Mouse (Mus musculus): Measurements from ENCODE around the gene Sept9.

Gene Sept9

DNA sequence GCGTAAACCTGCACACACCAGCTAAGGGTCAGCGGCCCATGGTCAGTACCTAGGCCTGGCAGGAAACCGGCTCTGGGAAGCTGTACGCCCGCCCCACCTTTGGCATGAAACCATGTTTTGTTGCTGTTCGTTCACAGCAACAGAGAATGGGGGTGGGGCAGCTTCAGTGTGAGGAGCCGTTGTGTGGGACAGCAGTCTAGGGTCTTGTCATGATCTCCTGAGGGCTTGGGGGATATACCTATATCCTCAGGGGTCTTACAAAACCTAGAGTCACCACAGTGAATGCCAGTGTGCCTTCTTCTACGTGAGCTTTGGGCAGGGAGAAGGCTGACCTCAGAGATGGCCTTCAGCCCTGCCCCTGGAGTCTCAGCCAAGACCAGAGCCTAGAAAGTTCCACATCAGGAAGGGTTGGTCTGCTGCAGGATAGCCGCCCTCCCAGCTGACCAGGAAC, 47.5 kb downstream of the Sept9 start:
- no peak for DNase-seq

DNA sequence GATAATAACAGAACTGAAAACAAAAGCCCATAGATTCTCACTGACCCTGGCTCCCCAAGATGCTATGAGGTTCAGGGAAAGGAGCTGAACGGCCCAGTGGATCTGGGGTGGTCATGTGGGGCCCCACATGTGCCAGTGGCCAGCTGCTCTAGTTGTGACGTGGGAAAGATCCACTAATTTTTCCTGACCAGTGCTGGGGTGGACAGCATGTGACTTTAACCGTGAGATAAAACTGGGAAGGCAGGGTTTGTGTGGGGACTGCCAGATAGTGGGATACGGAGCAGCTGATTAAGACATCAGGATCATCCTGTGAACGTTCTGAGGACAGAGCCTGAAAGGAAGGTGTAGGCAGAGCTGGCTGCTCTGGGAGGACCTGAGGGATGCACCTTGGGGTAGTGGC, 48.1 kb downstream of the Sept9 start:
- DNase-seq: no peak

- no peak for DNase-seq
Measured at GRCm38 (mm10) chr11:117248734-117249248, 49.3 kb downstream of the Sept9 start.

DNA sequence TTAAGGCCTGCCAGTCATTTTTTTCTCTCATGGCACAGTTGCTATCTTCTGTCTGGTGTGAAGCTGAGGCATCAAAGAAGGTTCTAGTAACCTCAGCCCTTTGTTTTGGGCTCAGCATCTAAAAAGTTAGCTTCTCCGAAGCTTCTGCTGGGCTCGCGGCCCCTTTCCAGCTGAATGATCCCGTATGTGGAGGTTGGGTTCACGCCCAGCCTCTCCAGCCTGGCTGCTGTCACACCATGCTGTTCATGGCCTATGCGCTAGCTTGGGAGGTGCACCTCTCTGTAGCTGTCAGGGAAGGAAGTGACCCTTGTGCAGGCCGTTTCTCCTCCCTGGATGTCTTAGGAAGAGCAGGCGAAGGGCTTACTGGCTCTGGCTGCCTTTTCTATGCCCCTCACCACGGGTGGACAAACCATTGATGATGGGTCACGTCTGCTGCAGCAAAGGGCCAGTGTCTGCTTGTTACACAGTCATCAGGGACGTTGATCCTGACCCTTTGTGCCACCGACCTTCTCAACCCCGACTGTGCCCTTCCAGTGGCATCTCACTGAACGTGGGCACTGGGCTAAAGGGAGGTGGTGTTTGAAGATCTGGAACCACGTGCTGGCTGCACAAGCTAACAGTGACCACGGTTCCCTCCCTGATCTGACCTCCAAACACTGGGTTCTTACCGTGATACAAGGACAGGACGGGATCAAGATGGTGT, 50.0 kb downstream of the Sept9 start:
- DNase-seq: no peak

DNA sequence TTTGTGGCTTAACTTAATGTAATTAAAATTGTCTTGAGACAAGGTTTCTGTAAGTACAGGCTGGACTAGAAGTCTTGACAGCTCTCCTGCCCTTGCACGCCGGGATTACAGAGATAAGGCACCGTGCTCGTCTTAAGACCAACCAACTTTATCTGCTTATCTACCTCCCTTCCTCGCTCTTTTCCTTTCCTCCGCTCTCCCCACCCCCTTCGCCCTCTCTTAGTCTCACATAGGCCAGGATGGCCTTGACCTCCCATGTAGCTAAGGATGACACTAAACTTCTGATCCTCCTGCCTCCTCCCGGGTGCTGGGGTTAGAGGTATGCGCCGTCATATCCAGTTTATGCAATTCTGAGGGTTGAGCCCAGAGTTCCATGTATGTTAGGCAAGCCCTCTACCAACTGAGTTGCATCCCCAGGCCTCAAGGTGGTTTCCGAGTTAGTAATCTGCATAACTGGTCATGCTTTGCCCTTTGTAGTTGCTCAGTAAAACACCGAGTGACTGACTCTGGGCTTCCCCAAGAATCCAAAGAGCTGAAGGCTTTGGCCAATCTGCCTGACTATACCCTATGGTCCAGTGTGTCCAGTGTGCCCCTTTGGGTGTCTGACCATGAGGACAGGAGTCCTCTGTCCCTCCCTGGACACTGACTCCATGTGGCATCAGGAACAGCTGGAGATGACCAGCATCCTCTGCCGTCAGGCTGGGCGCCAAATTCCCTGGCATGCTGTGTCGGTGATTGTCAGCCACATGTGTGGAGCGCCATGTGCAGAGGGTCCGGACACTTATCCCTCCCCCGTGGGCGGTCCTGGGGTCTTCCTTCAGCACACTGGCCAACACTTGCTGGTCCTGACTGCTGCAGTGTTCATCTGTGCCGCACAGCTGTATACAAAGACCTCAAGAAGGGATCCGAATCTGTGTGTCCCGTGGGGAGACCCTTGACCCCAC, 50.8 kb downstream of the Sept9 start:
- DNase-seq: no peak

DNA sequence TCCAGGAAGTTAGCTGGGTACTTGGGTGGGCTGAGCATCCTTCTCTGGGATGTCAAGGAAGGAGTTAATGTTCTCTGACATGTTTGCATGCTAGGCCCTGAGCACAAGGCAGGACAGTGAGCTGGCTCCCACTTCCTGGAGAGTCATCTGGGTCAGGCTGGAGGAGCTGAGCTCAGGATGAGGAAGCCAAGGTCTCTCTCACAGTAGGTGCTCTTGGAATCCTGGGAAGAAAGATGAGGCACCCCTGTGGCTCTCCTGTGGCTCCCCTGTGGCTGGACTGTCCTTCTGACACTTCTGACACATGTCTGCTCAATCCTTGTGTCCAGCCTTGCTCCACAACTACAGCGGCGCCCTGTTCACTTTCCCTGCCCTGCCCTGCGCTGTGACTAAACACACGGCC, 52.3 kb downstream of the Sept9 start:
- no peak for DNase-seq

DNA sequence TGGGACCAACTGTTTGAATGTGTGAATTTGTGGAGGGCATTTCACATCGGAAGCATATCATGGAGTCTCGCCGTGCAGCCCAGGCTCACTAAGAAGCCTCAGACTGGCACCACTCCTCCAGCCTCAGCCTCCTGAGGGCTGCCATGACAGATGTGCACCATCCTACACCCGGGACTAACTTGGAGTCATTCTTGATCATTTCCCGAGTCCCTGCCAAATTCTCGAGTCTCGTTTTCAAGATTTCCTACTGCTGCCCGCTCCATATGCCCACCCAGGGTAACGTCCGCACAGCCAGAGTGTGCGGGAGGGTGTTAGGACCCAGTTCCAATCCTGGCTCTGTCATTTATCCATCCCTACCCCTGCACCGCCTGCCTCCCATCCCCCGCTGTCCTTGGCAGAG, 53.4 kb downstream of the Sept9 start:
- no peak for DNase-seq

- DNase-seq: no peak
Measured at GRCm38 (mm10) chr11:117254161-117255107, 55.0 kb downstream of the Sept9 start.

GRCm38 (mm10) chr11:117255108-117255489, 55.6 kb downstream of the Sept9 start:
- DNase-seq: no peak

DNA sequence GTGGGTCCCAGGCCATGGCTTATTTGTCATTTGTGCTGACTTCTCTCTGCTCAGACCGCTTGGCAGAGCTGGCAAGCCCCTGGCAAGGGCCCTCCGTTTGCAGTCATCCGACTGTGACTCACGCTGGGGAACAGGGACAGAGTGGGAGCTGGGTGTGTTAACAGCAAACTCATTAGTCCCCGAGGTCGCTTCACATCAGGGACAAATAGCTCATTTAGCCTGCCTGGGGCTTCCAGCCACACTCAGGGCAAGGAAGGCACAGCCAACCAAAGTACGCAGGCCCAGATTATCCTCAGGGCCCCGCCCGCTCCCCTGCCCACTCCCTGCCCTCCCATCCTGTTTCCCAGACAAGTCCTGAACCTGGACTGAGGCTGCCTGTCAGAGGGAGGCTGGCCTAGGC, 56.6 kb downstream of the Sept9 start:
- DNase-seq: no peak

- DNase-seq: no peak
Measured at GRCm38 (mm10) chr11:117256840-117257239, 57.4 kb downstream of the Sept9 start.

- DNase-seq: no peak
Measured at GRCm38 (mm10) chr11:117257266-117257665, 57.8 kb downstream of the Sept9 start.

GRCm38 (mm10) chr11:117257842-117258241, 58.4 kb downstream of the Sept9 start:
- no peak for DNase-seq

- DNase-seq: no peak
Measured at GRCm38 (mm10) chr11:117259178-117259960, 59.9 kb downstream of the Sept9 start.

DNA sequence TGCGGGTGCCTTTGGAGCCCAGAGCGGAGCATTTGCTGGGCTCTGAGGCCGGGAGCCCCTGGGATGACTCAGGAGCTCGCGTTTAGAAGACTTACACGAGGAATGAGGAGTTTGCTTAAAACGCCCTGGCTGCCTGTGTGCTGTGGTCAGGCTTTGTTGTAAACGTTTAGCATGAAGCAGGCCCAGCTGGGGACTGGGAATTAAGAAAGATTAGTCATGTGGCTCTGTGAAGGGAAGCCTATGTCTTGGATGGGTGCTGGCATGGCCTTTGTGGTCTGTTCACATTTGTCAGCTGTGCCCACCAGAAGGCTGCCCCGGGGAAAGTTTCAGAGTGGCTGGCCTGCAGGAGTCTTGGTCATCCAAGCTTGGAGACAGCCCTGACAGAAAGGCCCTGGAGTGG, 61.2 kb downstream of the Sept9 start:
- DNase-seq: no peak

GRCm38 (mm10) chr11:117263096-117263808, 63.8 kb downstream of the Sept9 start:
- no peak for DNase-seq

- no peak for DNase-seq
Measured at GRCm38 (mm10) chr11:117264162-117265021, 64.9 kb downstream of the Sept9 start.

- peak; percentile 62 for DNase-seq
Measured at GRCm38 (mm10) chr11:117265270-117265980, 66.0 kb downstream of the Sept9 start.
